Mouse (Mus musculus) small intestine, adult 2 months (tissue): ENCODE data around the gene Ormdl3.
"Not testable (repeated sequence)": the region's sequence is repeated elsewhere in the genome, so short reads cannot be mapped to it uniquely, and the experiment has no call there.

Experiments used
- CTCF ChIP-seq: fragments of 200-500 bp; IDR thresholded peaks from 2 replicates; pipeline ENCODE4 v1.5.1; 2012; ENCODE audit warnings: low read depth, mild to moderate bottlenecking, control low read depth, inconsistent platforms, low read length, moderate library complexity, mixed read lengths; ENCODE audit not compliant: insufficient replicate concordance, insufficient read length; ENCODE audit errors: extremely low read depth
- POLR2A ChIP-seq: fragments of 200-500 bp; IDR thresholded peaks from 2 replicates; pipeline ENCODE4 v1.6.1; 2012; ENCODE audit warnings: low read depth, mild to moderate bottlenecking, control low read depth, inconsistent platforms, low read length, moderate library complexity

DNA sequence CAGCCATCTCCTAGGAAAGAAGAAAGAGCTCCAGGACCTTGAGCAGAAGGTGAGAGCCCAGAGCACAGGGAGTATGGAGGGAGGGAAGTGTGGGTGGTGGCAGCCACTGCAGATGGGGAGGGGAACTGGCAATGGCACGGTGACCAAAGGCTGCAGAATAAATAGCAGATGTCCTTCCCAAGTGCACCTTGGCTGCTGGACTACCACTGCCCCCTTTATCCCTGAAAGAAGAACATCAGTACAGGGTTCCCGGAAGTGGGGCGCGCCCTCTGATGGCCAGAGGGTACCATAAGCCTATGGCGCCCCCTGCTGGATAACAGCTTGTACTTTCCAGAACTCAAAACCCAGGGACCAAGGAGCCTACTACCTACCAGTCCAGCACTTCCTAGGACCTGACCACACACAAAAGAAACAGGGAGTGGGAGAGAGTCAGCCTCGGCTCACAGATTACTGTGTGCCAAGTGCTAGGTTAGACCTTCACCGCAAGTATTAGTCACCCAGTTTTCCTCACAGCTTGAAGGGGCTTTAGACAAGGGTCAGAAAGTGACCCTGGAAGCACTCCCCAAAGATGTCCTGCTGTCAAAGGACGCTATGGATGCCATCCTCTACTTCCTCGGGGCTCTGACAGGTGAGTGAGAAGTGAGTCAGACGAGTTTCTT is 48.3 kb upstream of the Ormdl3 start:
- TF ChIP-seq POLR2A, result not testable (repeated sequence)
- peak; percentile 41; the same call in 1 of the 2 replicates for TF ChIP-seq CTCF
